Mouse (Mus musculus) forebrain, embryonic 14.5 days (tissue): ENCODE data around the gene Zeb2. TPM values are rescaled to one million over a fixed set of nuclear protein-coding genes. Genes with fewer than 3 reads are reported as not detected.

Experiments used
- ATAC-seq: fragments of 200-750 bp; cut with Nextera tagmentation; 2 replicates; pipeline ENCODE4 v1.8.0; 2017; ENCODE audit warnings: mild to moderate bottlenecking, moderate library complexity
- DNase-seq: peaks from one replicate; pipeline ENCODE4 v3.0.0-alpha.2; 2015; ENCODE audit warnings: low spot score
- H3K27ac ChIP-seq: fragments of 300-500 bp; sonication (generic); 2 replicates; pipeline ENCODE4 v1.5.1; 2014; ENCODE audit warnings: low read depth, mild to moderate bottlenecking, control low read depth, low read length, moderate library complexity
- H3K27me3 ChIP-seq: fragments of 300-500 bp; sonication (generic); replicated peaks from 2 replicates; pipeline ENCODE4 v1.6.1; 2014; ENCODE audit warnings: low read length, control low read depth, mixed read lengths; ENCODE audit not compliant: control insufficient read depth, insufficient read depth
- H3K36me3 ChIP-seq: fragments of 300-500 bp; sonication (generic); 2 replicates; pipeline ENCODE4 v1.6.1; 2014; ENCODE audit warnings: low read length, control low read depth; ENCODE audit not compliant: control insufficient read depth, insufficient read depth
- H3K4me1 ChIP-seq: fragments of 300-500 bp; sonication (generic); 2 replicates; pipeline ENCODE4 v1.6.1; 2014; ENCODE audit warnings: antibody characterized with exemption, low read length, control low read depth; ENCODE audit not compliant: control insufficient read depth, insufficient read depth
- H3K4me2 ChIP-seq: fragments of 300-500 bp; sonication (generic); 2 replicates; pipeline ENCODE4 v1.6.1; 2014; ENCODE audit warnings: mild to moderate bottlenecking, control low read depth, low read length
- H3K4me3 ChIP-seq: fragments of 300-500 bp; sonication (generic); 2 replicates; pipeline ENCODE4 v1.5.1; 2014; ENCODE audit warnings: low read depth, low read length, control low read depth
- H3K9ac ChIP-seq: fragments of 300-500 bp; sonication (generic); 2 replicates; pipeline ENCODE4 v1.6.1; 2014; ENCODE audit warnings: mild to moderate bottlenecking, low read length, control low read depth, moderate library complexity
- H3K9me3 ChIP-seq: fragments of 300-500 bp; sonication (generic); replicated peaks from 2 replicates; pipeline ENCODE4 v1.6.1; 2016; ENCODE audit warnings: low read length, control low read depth, mixed read lengths; ENCODE audit not compliant: control insufficient read depth
- WGBS: fragments of 180-500 bp; shearing (Covaris S2); extraction: QIAGEN DNeasy Blood & Tissue Kit; methylation state at CpG from one replicate; pipeline ENCODE4 v1.1.7; 2014; 5-methylcytosine and 5-hydroxymethylcytosine counted together
- polyA plus RNA-seq: library from polyadenylated mRNA; unstranded; fragments of >200 nt; fragmentation: Nextera tagmentation; extraction: Ambion mirVana; gene quantifications from 2 replicates; pipeline ENCODE4 v1.2.1, GENCODE M21; 2014

Gene Zeb2
- polyA plus RNA-seq, 1 experiment from 2014 or later: 70.6 TPM

GRCm38 (mm10) chr2:45056856-45057562 is 60.2 kb downstream of the Zeb2 start:
- 0 out of 2 replicates have a peak, but pooled peaks cover 3% of the 10 kb centered on the region for H3K36me3 ChIP-seq
- no peak for DNase-seq
- no peaks in the 10 kb centered on the region for H3K27me3 ChIP-seq
- no peak overlapping the region for H3K4me2 ChIP-seq
- 86% methylated on average over 10 of the region's 10 CpGs for WGBS
- no peak overlapping the region for H3K9ac ChIP-seq
- peaks cover 40% of the 10 kb centered on the region for H3K4me1 ChIP-seq
- no peak overlapping the region for H3K27ac ChIP-seq
- no peaks in the 10 kb centered on the region for H3K9me3 ChIP-seq
- no peak for ATAC-seq
- H3K4me3 ChIP-seq: no peak overlapping the region

GRCm38 (mm10) chr2:45055926-45056325 is 61.3 kb downstream of the Zeb2 start:
- ATAC-seq: no peak
- no peak for DNase-seq
- Histone ChIP-seq H3K4me3 (no peak overlapping the region), H3K4me1 (peaks cover 35% of the 10 kb centered on the region), H3K36me3 (0 out of 2 replicates have a peak, but pooled peaks cover 3% of the 10 kb centered on the region), H3K27me3 (no peaks in the 10 kb centered on the region), H3K27ac (no peak overlapping the region), H3K9ac (no peak overlapping the region), H3K9me3 (no peaks in the 10 kb centered on the region), H3K4me2 (no peak overlapping the region)
- 87% methylated on average over 6 of the region's 6 CpGs for WGBS

GRCm38 (mm10) chr2:45055034-45055615 is 62.1 kb downstream of the Zeb2 start:
- Histone ChIP-seq H3K36me3 (0 out of 2 replicates have a peak, but pooled peaks cover 3% of the 10 kb centered on the region), H3K27ac (no peak overlapping the region), H3K4me3 (no peak overlapping the region), H3K9me3 (no peaks in the 10 kb centered on the region), H3K4me1 (peaks cover 30% of the 10 kb centered on the region), H3K27me3 (no peaks in the 10 kb centered on the region), H3K9ac (no peak overlapping the region), H3K4me2 (no peak overlapping the region)
- DNase-seq (no peak), ATAC-seq (no peak)
- 72% methylated on average over 8 of the region's 8 CpGs for WGBS

- WGBS: 84% methylated on average over 11 of the region's 11 CpGs
- peaks cover 24% of the 10 kb centered on the region for H3K4me1 ChIP-seq
- H3K27ac ChIP-seq: no peak overlapping the region
- H3K27me3 ChIP-seq: no peaks in the 10 kb centered on the region
- no peak overlapping the region for H3K4me3 ChIP-seq
- no peak for DNase-seq
- no peaks in the 10 kb centered on the region for H3K9me3 ChIP-seq
- no peak overlapping the region for H3K4me2 ChIP-seq
- H3K9ac ChIP-seq: no peak overlapping the region
- H3K36me3 ChIP-seq: 0 out of 2 replicates have a peak, but pooled peaks cover 3% of the 10 kb centered on the region
- no peak for ATAC-seq
Observed at GRCm38 (mm10) chr2:45054070-45055025, 62.8 kb downstream of the Zeb2 start.

GRCm38 (mm10) chr2:45052587-45052986 is 64.6 kb downstream of the Zeb2 start:
- no peaks in the 10 kb centered on the region for H3K27me3 ChIP-seq
- no peak overlapping the region for H3K4me3 ChIP-seq
- H3K36me3 ChIP-seq: 0 out of 2 replicates have a peak, but pooled peaks cover 3% of the 10 kb centered on the region
- DNase-seq (no peak), ATAC-seq (no peak)
- H3K9ac ChIP-seq: no peak overlapping the region
- 79% methylated on average over 4 of the region's 4 CpGs for WGBS
- no peaks in the 10 kb centered on the region for H3K9me3 ChIP-seq
- H3K27ac ChIP-seq: no peak overlapping the region
- no peak overlapping the region for H3K4me2 ChIP-seq
- peaks cover 19% of the 10 kb centered on the region for H3K4me1 ChIP-seq

GRCm38 (mm10) chr2:45051321-45051720 is 65.9 kb downstream of the Zeb2 start:
- ATAC-seq: no peak
- Histone ChIP-seq H3K4me2 (no peak overlapping the region), H3K9me3 (no peaks in the 10 kb centered on the region), H3K36me3 (0 out of 2 replicates have a peak, but pooled peaks cover 3% of the 10 kb centered on the region), H3K4me1 (peaks cover 21% of the 10 kb centered on the region), H3K4me3 (no peak overlapping the region), H3K27ac (no peak overlapping the region), H3K27me3 (no peaks in the 10 kb centered on the region), H3K9ac (no peak overlapping the region)
- 66% methylated on average over 2 of the region's 2 CpGs for WGBS
- DNase-seq: no peak

- Histone ChIP-seq H3K4me1 (peaks cover 17% of the 10 kb centered on the region), H3K4me2 (no peak overlapping the region), H3K36me3 (0 out of 2 replicates have a peak, but pooled peaks cover 3% of the 10 kb centered on the region), H3K9me3 (no peaks in the 10 kb centered on the region), H3K27ac (no peak overlapping the region), H3K4me3 (no peak overlapping the region), H3K9ac (no peak overlapping the region), H3K27me3 (no peaks in the 10 kb centered on the region)
- ATAC-seq (no peak), DNase-seq (no peak)
- 92% methylated on average over 4 of the region's 4 CpGs for WGBS
Observed at GRCm38 (mm10) chr2:45049923-45050322, 67.3 kb downstream of the Zeb2 start.

- no peak overlapping the region for H3K27ac ChIP-seq
- H3K9me3 ChIP-seq: no peaks in the 10 kb centered on the region
- no peaks in the 10 kb centered on the region for H3K27me3 ChIP-seq
- 0 out of 2 replicates have a peak, but pooled peaks cover 3% of the 10 kb centered on the region for H3K36me3 ChIP-seq
- DNase-seq (no peak), ATAC-seq (no peak)
- no peak overlapping the region for H3K4me2 ChIP-seq
- no peak overlapping the region for H3K4me3 ChIP-seq
- 47% methylated on average over 2 of the region's 2 CpGs for WGBS
- H3K9ac ChIP-seq: no peak overlapping the region
- peaks cover 21% of the 10 kb centered on the region for H3K4me1 ChIP-seq
Observed at GRCm38 (mm10) chr2:45049279-45049678, 67.9 kb downstream of the Zeb2 start.
